Mouse (Mus musculus) left cerebral cortex, postnatal 36 days (tissue): ENCODE measurements around the gene Rpl23. TPM values are rescaled to one million over a fixed set of nuclear protein-coding genes. Genes with fewer than 3 reads are reported as not detected.
"Not testable (repeated sequence)": the region's sequence is repeated elsewhere in the genome, so short reads cannot be mapped to it uniquely, and the experiment has no call there.

Experiments used
- DNase-seq, 2 experiments: peaks; one replicate each; pipeline ENCODE4 v3.0.0; 2021 to 2022; ENCODE audit warnings: low spot score in 2 of 2, mixed read lengths in 1 of 2
- intact Hi-C: fragments of 180-260 bp; cut with DNase I; formaldehyde crosslinking; loops from one replicate; pipeline ENCODE4 v1.15.1; 2025
- total RNA-seq, 2 experiments: library from RNA; stranded (reverse); gene quantifications; 2 replicates each; pipeline ENCODE4 v1.2.3; 2021

Gene Rpl23
- total RNA-seq, 2 experiments from 2014 or later, result 330 to 339 TPM

- intact Hi-C loops, result loop anchor here (2.0 kb wide), 1 partner anchor 83 kb away; the partner anchor contains the start of gene Fbxo47
- DNase-seq, result no peak
Observed at GRCm38 (mm10) chr11:97801409-97802193, 19.4 kb upstream of the Rpl23 start.

- intact Hi-C loops, result loop anchor here (2.0 kb wide), 1 partner anchor 84 kb away; the partner anchor contains the start of gene Fbxo47
Observed at GRCm38 (mm10) chr11:97800691-97801408, 18.6 kb upstream of the Rpl23 start.

GRCm38 (mm10) chr11:97799994-97800690, 17.9 kb upstream of the Rpl23 start:
- peak in 1 of 2 experiments; percentile 71 for DNase-seq
- intact Hi-C loops, result loop anchor here (1.0 to 2.0 kb wide), 2 partner anchors 40 to 85 kb away; partner anchors contain the start of genes B230217C12Rik and Fbxo47

More at GRCm38 (mm10) chr11:97800691-97801408, 18.6 kb upstream of the Rpl23 start:
- no peak for DNase-seq

- intact Hi-C loops, result loop anchor here (1.0 kb wide), 1 partner anchor 41 kb away; the partner anchor contains the start of gene B230217C12Rik
- peak; percentile 87 to 88 for DNase-seq
Observed at GRCm38 (mm10) chr11:97799146-97799993, 17.1 kb upstream of the Rpl23 start.

- intact Hi-C loops, result loop anchor here (1.0 kb wide), 1 partner anchor 42 kb away; the partner anchor contains the start of gene B230217C12Rik
- peak; percentile 88 to 89 for DNase-seq
Observed at GRCm38 (mm10) chr11:97798782-97799145, 16.5 kb upstream of the Rpl23 start, which contains the start of gene Lasp1. Lasp1 (plus strand) TSS chr11:97799000.

- no peak for DNase-seq
- intact Hi-C loops, result no loop called here
Observed at GRCm38 (mm10) chr11:97798083-97798435, 15.8 kb upstream of the Rpl23 start.

GRCm38 (mm10) chr11:97797369-97798082, 15.3 kb upstream of the Rpl23 start:
- intact Hi-C loops, result loop anchor here (1.0 to 2.0 kb wide), 2 partner anchors 15 to 191 kb away; partner anchors contain the start of gene Rpl23
- no peak for DNase-seq

GRCm38 (mm10) chr11:97796910-97797309, 14.7 kb upstream of the Rpl23 start:
- DNase-seq, result peak; percentile 66
- intact Hi-C loops, result loop anchor here (1.0 to 2.0 kb wide), 2 partner anchors 14 to 191 kb away; partner anchors contain the start of gene Rpl23

- DNase-seq, result no peak
- intact Hi-C loops, result no loop called here
Observed at GRCm38 (mm10) chr11:97793165-97793564, 10.9 kb upstream of the Rpl23 start.

- intact Hi-C loops, DNase-seq: not testable (repeated sequence)
Observed at GRCm38 (mm10) chr11:97790778-97791438, 8.7 kb upstream of the Rpl23 start.

GRCm38 (mm10) chr11:97789727-97790126, 7.5 kb upstream of the Rpl23 start:
- DNase-seq, result no peak
- intact Hi-C loops, result no loop called here

- intact Hi-C loops, result no loop called here
- DNase-seq, result no peak
Observed at GRCm38 (mm10) chr11:97787961-97788360, 5.7 kb upstream of the Rpl23 start.

- intact Hi-C loops, result loop anchor here (1.0 to 2.0 kb wide), 3 partner anchors 14 to 101 kb away; partner anchors contain the start of gene Cwc25
- DNase-seq, result no peak
Observed at GRCm38 (mm10) chr11:97782564-97782895, 293 bp upstream of the Rpl23 start.

- no peak for DNase-seq
- intact Hi-C loops, result no loop called here
Observed at GRCm38 (mm10) chr11:97781478-97781831, 782 bp downstream of the Rpl23 start.

GRCm38 (mm10) chr11:97779968-97780701, 2.1 kb downstream of the Rpl23 start:
- intact Hi-C loops, result no loop called here
- DNase-seq, result no peak

GRCm38 (mm10) chr11:97778918-97779317, 3.3 kb downstream of the Rpl23 start:
- DNase-seq, result no peak
- intact Hi-C loops, result no loop called here

- intact Hi-C loops, result no loop called here
Observed at GRCm38 (mm10) chr11:97777129-97777529, 5.1 kb downstream of the Rpl23 start.

More at GRCm38 (mm10) chr11:97777129-97777529, 5.1 kb downstream of the Rpl23 start:
- DNase-seq, result no peak
